Mouse (Mus musculus): ENCODE results near the gene Gm49403. TPM values are rescaled to one million over a fixed set of nuclear protein-coding genes. Genes with fewer than 3 reads are reported as not detected.

Gm49403 gene
- polyA plus RNA-seq, 1 experiment from 2014 or later = not detected

DNA sequence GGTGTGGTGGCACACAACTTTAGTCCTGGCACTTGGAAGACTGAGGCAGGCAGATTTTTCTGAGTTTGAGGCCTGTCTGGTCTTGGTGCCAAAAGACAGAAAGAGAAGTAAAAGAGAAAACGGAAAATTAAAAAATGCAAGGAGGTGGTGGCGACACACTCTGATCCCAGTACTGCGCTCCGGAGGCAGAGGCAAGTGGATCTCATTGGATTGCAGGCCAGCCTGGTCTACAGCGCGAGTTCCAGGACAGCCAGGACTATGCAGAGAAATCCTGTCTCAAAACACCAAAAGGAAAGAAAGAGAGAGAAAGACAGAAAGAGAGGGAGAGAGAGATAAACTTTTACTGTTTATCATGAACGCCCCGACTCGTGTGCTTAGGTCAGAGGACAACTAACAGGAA lies 12.9 kb upstream of the Gm49403 start:
- TF ChIP-seq CTCF (IDR thresholded peaks at IDR 0.05; ENCODE audit: low read depth) = no peak
- TF ChIP-seq EP300 (IDR thresholded peaks at IDR 0.05; ENCODE audit: low read depth) = no peak
- 25% methylated on average over 9 of the region's 9 CpGs for WGBS (ENCODE audit: insufficient replicate concordance)
- Histone ChIP-seq H3K36me3 (replicated peaks; ENCODE audit: insufficient read depth, low read length) (peaks cover 22% of the 10 kb centered on the region), H3K27ac (ENCODE audit: low read depth) (peak overlapping the region; percentile 74), H3K9me3 (ENCODE audit: low read length) (no peaks in the 10 kb centered on the region), H3K27me3 (ENCODE audit: insufficient read depth, low read length) (no peaks in the 10 kb centered on the region), H3K4me3 (ENCODE audit: low read depth, low read length) (peak overlapping the region; percentile 96), H3K4me2 (ENCODE audit: low read depth, low read length) (peak overlapping the region; percentile 77), H3K4me1 (ENCODE audit: insufficient read depth) (peaks cover 11% of the 10 kb centered on the region; the same call in 1 of the 2 replicates), H3K9ac (replicated peaks) (peak overlapping the region; percentile 98)
- DNase-seq = peak; percentile 17
- 0 out of 2 replicates have a peak, but pooled peaks have one; percentile 9 for ATAC-seq

- peak; percentile 97 for ATAC-seq
- WGBS (ENCODE audit: insufficient replicate concordance) = under 1% methylated on average over 59 of the region's 59 CpGs
Observed at GRCm38 (mm10) chr19:8871267-8872186, 12.2 kb upstream of the Gm49403 start, which contains the start of gene Ubxn1. Ubxn1 (plus strand) TSS chr19:8871496.

GRCm38 (mm10) chr19:8872266-8872840 lies 11.4 kb upstream of the Gm49403 start:
- ATAC-seq = no peak
- H3K4me3 ChIP-seq (ENCODE audit: low read depth, low read length) = peak overlapping the region; percentile 96
- no peak for TF ChIP-seq EP300 (IDR thresholded peaks at IDR 0.05; ENCODE audit: low read depth)
- no peak for TF ChIP-seq CTCF (IDR thresholded peaks at IDR 0.05; ENCODE audit: low read depth)
- peak overlapping the region; percentile 98 for H3K9ac ChIP-seq (replicated peaks)
- H3K9me3 ChIP-seq (ENCODE audit: low read length) = no peaks in the 10 kb centered on the region
- peaks cover 34% of the 10 kb centered on the region for H3K36me3 ChIP-seq (replicated peaks; ENCODE audit: insufficient read depth, low read length)
- H3K27ac ChIP-seq (ENCODE audit: low read depth) = peak overlapping the region; percentile 94
- peak; percentile 33 for DNase-seq
- 60% methylated on average over 10 of the region's 10 CpGs for WGBS (ENCODE audit: insufficient replicate concordance)
- H3K27me3 ChIP-seq (ENCODE audit: insufficient read depth, low read length) = no peaks in the 10 kb centered on the region
- peak overlapping the region; percentile 77 for H3K4me2 ChIP-seq (ENCODE audit: low read depth, low read length)
- peaks cover 11% of the 10 kb centered on the region; the same call in 1 of the 2 replicates for H3K4me1 ChIP-seq (ENCODE audit: insufficient read depth)

More at GRCm38 (mm10) chr19:8871267-8872186, 12.2 kb upstream of the Gm49403 start, which contains the start of gene Ubxn1:
- H3K9me3 ChIP-seq (ENCODE audit: low read length) = no peaks in the 10 kb centered on the region
- peak; percentile 97 for DNase-seq
- peak within 1 kb of the TSS; percentile 94 for H3K27ac ChIP-seq (ENCODE audit: low read depth)
- H3K36me3 ChIP-seq (replicated peaks; ENCODE audit: insufficient read depth, low read length) = peaks cover 29% of the 10 kb centered on the region
- peak within 1 kb of the TSS; percentile 96 for H3K4me3 ChIP-seq (ENCODE audit: low read depth, low read length)
- peak within 1 kb of the TSS; percentile 77 for H3K4me2 ChIP-seq (ENCODE audit: low read depth, low read length)
- no peaks in the 10 kb centered on the region for H3K27me3 ChIP-seq (ENCODE audit: insufficient read depth, low read length)
- peak within 1 kb of the TSS; percentile 98 for H3K9ac ChIP-seq (replicated peaks)
- H3K4me1 ChIP-seq (ENCODE audit: insufficient read depth) = peaks cover 11% of the 10 kb centered on the region; the same call in 1 of the 2 replicates
- peak; percentile 82 for TF ChIP-seq EP300 (IDR thresholded peaks at IDR 0.05; ENCODE audit: low read depth)
- TF ChIP-seq CTCF (IDR thresholded peaks at IDR 0.05; ENCODE audit: low read depth) = 0 out of 2 replicates have a peak, but pooled peaks have one; percentile 2

GRCm38 (mm10) chr19:8875031-8875430 lies 8.7 kb upstream of the Gm49403 start:
- peaks cover 34% of the 10 kb centered on the region for H3K36me3 ChIP-seq (replicated peaks; ENCODE audit: insufficient read depth, low read length)
- H3K27ac ChIP-seq (ENCODE audit: low read depth) = no peak overlapping the region
- H3K9me3 ChIP-seq (ENCODE audit: low read length) = no peaks in the 10 kb centered on the region
- DNase-seq = no peak
- TF ChIP-seq CTCF (IDR thresholded peaks at IDR 0.05; ENCODE audit: low read depth) = no peak
- no peak for TF ChIP-seq EP300 (IDR thresholded peaks at IDR 0.05; ENCODE audit: low read depth)
- no peak for ATAC-seq
- H3K4me1 ChIP-seq (ENCODE audit: insufficient read depth) = peaks cover 16% of the 10 kb centered on the region
- H3K4me2 ChIP-seq (ENCODE audit: low read depth, low read length) = no peak overlapping the region
- H3K4me3 ChIP-seq (ENCODE audit: low read depth, low read length) = no peak overlapping the region
- H3K9ac ChIP-seq (replicated peaks) = no peak overlapping the region
- WGBS (ENCODE audit: insufficient replicate concordance) = 89% methylated on average over 7 of the region's 7 CpGs
- H3K27me3 ChIP-seq (ENCODE audit: insufficient read depth, low read length) = no peaks in the 10 kb centered on the region

GRCm38 (mm10) chr19:8880311-8881033 lies 3.3 kb upstream of the Gm49403 start, which contains the start of gene Uqcc3:
Uqcc3 (minus strand) TSS chr19:8880923.
- peak within 1 kb of the TSS; percentile 94 for H3K4me3 ChIP-seq (ENCODE audit: low read depth, low read length)
- DNase-seq (peak; percentile 89), ATAC-seq (peak; percentile 98)
- H3K9me3 ChIP-seq (ENCODE audit: low read length) = no peaks in the 10 kb centered on the region
- no peaks in the 10 kb centered on the region for H3K27me3 ChIP-seq (ENCODE audit: insufficient read depth, low read length)
- peaks cover 10% of the 10 kb centered on the region for H3K4me1 ChIP-seq (ENCODE audit: insufficient read depth)
- H3K36me3 ChIP-seq (replicated peaks; ENCODE audit: insufficient read depth, low read length) = peaks cover 15% of the 10 kb centered on the region
- peak within 1 kb of the TSS; percentile 89 for H3K27ac ChIP-seq (ENCODE audit: low read depth)
- under 1% methylated on average over 42 of the region's 42 CpGs for WGBS (ENCODE audit: insufficient replicate concordance)
- peak within 1 kb of the TSS; percentile 88 for H3K9ac ChIP-seq (replicated peaks)
- peak within 1 kb of the TSS; percentile 98 for H3K4me2 ChIP-seq (ENCODE audit: low read depth, low read length)
- no peak for TF ChIP-seq CTCF (IDR thresholded peaks at IDR 0.05; ENCODE audit: low read depth)
